Mouse (Mus musculus): ENCODE data around the gene Plb1. TPM values are rescaled to one million over a fixed set of nuclear protein-coding genes. Genes with fewer than 3 reads are reported as not detected.

The Plb1 gene
- polyA plus RNA-seq, 1 experiment from 2014 or later, result 0.91 TPM

DNA sequence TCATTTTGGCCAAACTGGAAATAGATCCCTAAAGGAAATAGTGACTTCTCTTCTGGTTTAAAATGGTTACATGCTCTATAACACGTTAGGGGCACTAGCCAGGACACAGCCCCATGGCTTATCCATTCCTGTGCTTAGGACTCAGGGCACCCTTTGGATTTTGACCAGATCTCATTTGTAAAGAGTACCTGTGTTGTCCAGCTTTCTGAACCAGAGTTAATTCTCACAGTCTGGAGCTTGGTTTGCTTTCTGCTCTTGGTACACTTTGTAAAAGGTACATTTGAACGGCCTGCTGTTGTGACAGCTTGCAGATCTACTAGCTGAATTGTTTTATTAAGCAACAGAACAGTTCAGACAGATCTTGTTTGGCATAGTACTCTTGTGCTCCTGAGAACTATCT lies 25.8 kb upstream of the Plb1 start:
- no peak for ATAC-seq (ENCODE audit: insufficient number of reproducible peaks, low FRiP score)
- WGBS, result 63% methylated on average over 2 of the region's 2 CpGs
- Histone ChIP-seq H3K36me3 (no peaks in the 10 kb centered on the region), H3K9me3 (replicated peaks) (no peaks in the 10 kb centered on the region), H3K4me2 (no peak overlapping the region), H3K27ac (ENCODE audit: poor library complexity, severe bottlenecking) (no peak overlapping the region), H3K27me3 (replicated peaks) (no peaks in the 10 kb centered on the region), H3K9ac (no peak overlapping the region), H3K4me1 (replicated peaks) (no peaks in the 10 kb centered on the region), H3K4me3 (no peak overlapping the region)

DNA sequence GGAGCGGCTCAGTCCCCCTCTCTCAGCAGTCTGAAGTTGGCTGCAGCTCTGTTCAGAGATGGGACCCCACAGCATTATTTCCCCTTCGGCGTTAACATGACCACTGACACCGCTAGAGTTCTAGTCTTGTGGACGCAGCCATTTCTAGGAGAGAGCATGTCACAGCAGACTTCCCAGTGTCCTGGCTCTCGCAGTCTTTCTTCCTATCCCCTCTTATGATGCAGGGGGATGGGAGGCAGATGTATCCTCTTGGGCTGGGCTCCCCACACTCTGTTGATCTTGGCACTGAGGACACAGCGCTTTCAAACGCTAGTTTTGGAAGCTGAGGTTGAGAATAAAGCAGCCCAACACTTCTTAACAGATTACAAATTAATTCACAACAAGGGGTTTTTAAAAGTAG lies 24.0 kb upstream of the Plb1 start:
- H3K4me1 ChIP-seq (replicated peaks), result no peaks in the 10 kb centered on the region
- no peaks in the 10 kb centered on the region for H3K27me3 ChIP-seq (replicated peaks)
- no peaks in the 10 kb centered on the region for H3K36me3 ChIP-seq
- WGBS, result 73% methylated on average over 8 of the region's 8 CpGs
- H3K4me3 ChIP-seq, result no peak overlapping the region
- no peaks in the 10 kb centered on the region for H3K9me3 ChIP-seq (replicated peaks)
- H3K27ac ChIP-seq (ENCODE audit: poor library complexity, severe bottlenecking), result no peak overlapping the region
- no peak overlapping the region for H3K9ac ChIP-seq
- ATAC-seq (ENCODE audit: insufficient number of reproducible peaks, low FRiP score), result no peak
- no peak overlapping the region for H3K4me2 ChIP-seq

DNA sequence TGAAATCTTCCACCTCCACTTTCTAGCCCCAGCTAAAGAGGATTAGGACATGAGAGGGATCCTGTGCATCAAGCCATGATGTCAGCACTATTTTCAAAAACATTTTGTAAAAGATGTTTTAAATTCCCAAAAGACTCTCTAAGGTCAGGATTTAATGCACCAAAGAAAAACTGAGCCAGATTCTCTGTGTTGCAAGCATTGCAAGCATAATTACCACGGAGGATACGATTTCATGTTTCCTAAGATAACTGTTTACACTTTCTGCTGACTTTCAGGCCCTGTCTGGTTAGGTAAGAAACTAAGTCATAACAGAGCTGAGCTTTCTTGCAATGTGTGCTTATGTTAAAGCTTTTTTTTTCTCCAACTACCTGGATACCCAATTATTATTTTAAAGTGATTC lies 21.5 kb upstream of the Plb1 start:
- no peak for ATAC-seq (ENCODE audit: insufficient number of reproducible peaks, low FRiP score)
- Histone ChIP-seq H3K4me3 (no peak overlapping the region), H3K27ac (ENCODE audit: poor library complexity, severe bottlenecking) (no peak overlapping the region), H3K9ac (no peak overlapping the region), H3K27me3 (replicated peaks) (no peaks in the 10 kb centered on the region), H3K4me1 (replicated peaks) (peaks cover under 1% of the 10 kb centered on the region), H3K36me3 (no peaks in the 10 kb centered on the region), H3K4me2 (no peak overlapping the region), H3K9me3 (replicated peaks) (no peaks in the 10 kb centered on the region)
- WGBS, result 69% methylated on average over 2 of the region's 2 CpGs

DNA sequence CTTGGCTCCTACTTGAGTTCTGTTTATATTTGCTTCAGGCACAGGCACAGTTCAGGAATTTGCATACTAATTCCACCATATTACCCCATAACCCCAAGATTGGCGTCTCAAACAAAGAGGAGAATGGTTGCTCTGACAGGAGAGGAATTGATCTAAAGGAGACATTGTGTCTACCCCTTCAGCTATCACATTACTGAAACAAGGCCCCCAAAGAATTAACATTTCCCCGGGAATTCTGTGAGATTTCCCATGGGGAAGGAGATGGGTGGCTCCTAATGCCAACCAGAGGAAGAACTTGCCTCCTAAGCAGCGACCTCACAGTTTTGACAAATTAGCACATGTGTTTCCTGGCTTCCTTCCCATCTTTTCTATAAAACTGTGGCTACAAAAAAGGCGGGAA lies 18.8 kb upstream of the Plb1 start:
- Histone ChIP-seq H3K4me2 (no peak overlapping the region), H3K9me3 (replicated peaks) (no peaks in the 10 kb centered on the region), H3K27ac (ENCODE audit: poor library complexity, severe bottlenecking) (no peak overlapping the region), H3K27me3 (replicated peaks) (0 out of 2 replicates have a peak, but pooled peaks cover 4% of the 10 kb centered on the region), H3K36me3 (no peaks in the 10 kb centered on the region), H3K4me1 (replicated peaks) (peaks cover 11% of the 10 kb centered on the region), H3K9ac (no peak overlapping the region), H3K4me3 (no peak overlapping the region)
- WGBS, result 60% methylated on average over 4 of the region's 4 CpGs
- no peak for ATAC-seq (ENCODE audit: insufficient number of reproducible peaks, low FRiP score)

DNA sequence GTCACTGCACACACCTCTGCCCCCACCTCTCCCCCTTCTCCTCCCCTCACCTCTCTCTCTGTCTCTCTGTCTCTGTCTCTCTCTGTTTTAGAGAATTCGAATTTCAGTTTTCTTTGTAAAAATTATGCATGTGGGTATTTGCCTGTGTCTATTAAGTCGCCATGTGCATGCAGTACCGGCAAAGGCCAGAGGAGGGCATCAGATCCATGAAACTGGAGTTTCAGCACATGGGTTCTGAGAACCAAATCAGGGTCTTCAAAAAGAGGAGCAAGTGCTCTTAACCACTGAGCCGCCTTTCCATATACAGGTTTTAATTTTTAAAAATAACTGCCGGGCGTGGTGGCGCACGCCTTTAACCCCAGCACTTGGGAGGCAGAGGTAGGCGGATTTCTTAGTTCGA lies 17.0 kb upstream of the Plb1 start:
- H3K9me3 ChIP-seq (replicated peaks), result no peaks in the 10 kb centered on the region
- H3K4me1 ChIP-seq (replicated peaks), result peaks cover 11% of the 10 kb centered on the region
- H3K4me3 ChIP-seq, result no peak overlapping the region
- no peak overlapping the region for H3K4me2 ChIP-seq
- no peak for ATAC-seq (ENCODE audit: insufficient number of reproducible peaks, low FRiP score)
- H3K27me3 ChIP-seq (replicated peaks), result 0 out of 2 replicates have a peak, but pooled peaks cover 4% of the 10 kb centered on the region
- H3K9ac ChIP-seq, result no peak overlapping the region
- no peak overlapping the region for H3K27ac ChIP-seq (ENCODE audit: poor library complexity, severe bottlenecking)
- no peaks in the 10 kb centered on the region for H3K36me3 ChIP-seq
- WGBS, result 74% methylated on average over 10 of the region's 10 CpGs

DNA sequence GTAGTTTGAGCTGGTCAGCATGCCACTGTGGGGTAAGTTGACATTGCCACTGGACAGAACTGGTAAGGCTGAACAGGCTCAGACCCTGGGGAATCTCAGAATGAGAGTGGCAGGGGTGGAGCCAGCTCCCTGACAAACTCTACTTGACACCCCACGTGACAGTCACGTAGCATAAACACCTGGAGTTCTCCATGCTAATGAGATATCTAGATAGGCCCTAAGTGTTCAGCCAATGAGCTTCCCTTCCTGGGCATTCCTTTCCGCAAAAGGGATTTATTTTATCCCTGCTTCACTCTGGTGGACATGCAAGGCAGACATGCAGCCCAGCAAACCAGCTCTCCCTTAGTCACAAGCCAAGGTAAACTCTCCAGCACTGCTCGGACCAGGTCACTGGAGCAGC lies 16.0 kb upstream of the Plb1 start:
- ATAC-seq (ENCODE audit: insufficient number of reproducible peaks, low FRiP score), result no peak
- Histone ChIP-seq H3K9ac (no peak overlapping the region), H3K4me1 (replicated peaks) (peaks cover 11% of the 10 kb centered on the region), H3K9me3 (replicated peaks) (no peaks in the 10 kb centered on the region), H3K27ac (ENCODE audit: poor library complexity, severe bottlenecking) (no peak overlapping the region), H3K27me3 (replicated peaks) (0 out of 2 replicates have a peak, but pooled peaks cover 4% of the 10 kb centered on the region), H3K4me2 (no peak overlapping the region), H3K36me3 (no peaks in the 10 kb centered on the region), H3K4me3 (no peak overlapping the region)
- WGBS, result 31% methylated on average over 4 of the region's 4 CpGs

DNA sequence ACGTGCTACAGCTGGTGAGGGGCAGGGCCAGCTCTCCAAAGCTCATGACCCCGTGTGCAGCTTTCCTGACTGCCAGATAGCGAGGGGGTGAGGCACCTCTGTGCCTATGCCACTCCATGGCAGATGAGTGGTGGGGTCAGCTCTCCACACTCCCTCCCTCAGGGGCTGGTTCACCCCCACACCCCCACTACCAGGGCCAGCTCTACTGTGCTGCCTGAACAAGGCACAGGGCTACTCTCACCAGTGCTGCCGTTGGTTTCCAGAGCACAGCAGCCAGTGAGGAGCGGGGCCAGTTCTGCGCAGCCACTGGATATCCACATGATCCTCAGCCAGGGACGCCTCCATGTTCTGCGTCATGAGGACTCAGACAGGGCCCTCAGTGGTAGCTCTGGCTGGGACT lies 15.0 kb upstream of the Plb1 start:
- H3K9ac ChIP-seq, result no peak overlapping the region
- H3K4me2 ChIP-seq, result no peak overlapping the region
- no peak overlapping the region for H3K27ac ChIP-seq (ENCODE audit: poor library complexity, severe bottlenecking)
- no peaks in the 10 kb centered on the region for H3K9me3 ChIP-seq (replicated peaks)
- 77% methylated on average over 8 of the region's 8 CpGs for WGBS
- H3K36me3 ChIP-seq, result no peaks in the 10 kb centered on the region
- 0 out of 2 replicates have a peak, but pooled peaks have one; percentile 25 for ATAC-seq (ENCODE audit: insufficient number of reproducible peaks, low FRiP score)
- no peak overlapping the region for H3K4me3 ChIP-seq
- H3K4me1 ChIP-seq (replicated peaks), result peaks cover 11% of the 10 kb centered on the region
- 0 out of 2 replicates have a peak, but pooled peaks cover 4% of the 10 kb centered on the region for H3K27me3 ChIP-seq (replicated peaks)

DNA sequence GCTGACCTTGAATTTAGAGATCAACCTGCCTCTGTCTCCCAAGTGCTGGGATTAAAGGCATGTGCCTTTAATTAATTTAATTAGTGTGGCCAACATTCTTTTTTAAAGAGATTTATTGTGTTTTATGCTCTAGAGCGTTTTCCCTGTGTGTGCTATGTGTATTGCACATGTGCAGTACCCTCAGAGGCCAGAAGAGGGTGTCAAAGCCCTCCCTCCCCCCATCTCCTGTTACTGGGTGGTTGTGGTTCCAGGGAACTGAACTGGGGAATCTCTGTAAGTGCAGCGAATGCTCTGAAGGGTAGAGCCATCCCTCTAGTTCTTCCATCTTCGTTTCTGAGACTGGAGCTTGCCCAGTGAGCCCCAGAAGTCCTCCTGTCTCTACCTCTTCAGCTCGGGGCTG lies 2.1 kb upstream of the Plb1 start:
- 43% methylated on average over 4 of the region's 4 CpGs for WGBS

DNA sequence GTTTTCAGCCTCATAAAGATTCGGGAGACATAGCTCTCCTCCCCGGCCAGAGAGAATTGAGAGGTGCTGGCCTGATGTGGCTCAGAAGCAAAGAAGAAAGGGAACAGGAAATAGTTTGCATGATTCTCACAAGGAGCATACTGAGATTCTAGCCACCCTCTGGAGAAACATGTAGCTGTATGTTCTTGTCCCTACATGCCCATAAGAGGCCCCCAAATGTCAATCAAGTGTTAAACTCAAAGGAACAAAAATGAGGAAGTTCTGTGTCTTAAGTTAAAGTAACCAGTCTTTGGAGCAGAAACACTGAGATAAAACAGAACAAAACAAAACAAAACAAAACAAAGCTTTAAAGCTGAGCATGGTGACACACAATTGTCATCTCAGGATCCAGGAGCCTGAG lies 6.8 kb downstream of the Plb1 start:
- Histone ChIP-seq H3K36me3 (no peaks in the 10 kb centered on the region), H3K9me3 (replicated peaks) (no peaks in the 10 kb centered on the region), H3K4me3 (no peak overlapping the region), H3K4me1 (replicated peaks) (no peaks in the 10 kb centered on the region), H3K4me2 (no peak overlapping the region), H3K27ac (ENCODE audit: poor library complexity, severe bottlenecking) (no peak overlapping the region), H3K9ac (no peak overlapping the region), H3K27me3 (replicated peaks) (no peaks in the 10 kb centered on the region)
- ATAC-seq (ENCODE audit: insufficient number of reproducible peaks, low FRiP score), result no peak
- 72% methylated on average over 2 of the region's 2 CpGs for WGBS

More for the DNA sequence above, 2.1 kb upstream of the Plb1 start:
- no peaks in the 10 kb centered on the region for H3K9me3 ChIP-seq (replicated peaks)
- no peaks in the 10 kb centered on the region for H3K4me1 ChIP-seq (replicated peaks)
- no peaks in the 10 kb centered on the region for H3K36me3 ChIP-seq
- H3K27me3 ChIP-seq (replicated peaks), result no peaks in the 10 kb centered on the region
- H3K4me3 ChIP-seq, result no peak overlapping the region
- H3K27ac ChIP-seq (ENCODE audit: poor library complexity, severe bottlenecking), result no peak overlapping the region
- no peak overlapping the region for H3K9ac ChIP-seq
- no peak overlapping the region for H3K4me2 ChIP-seq
- no peak for ATAC-seq (ENCODE audit: insufficient number of reproducible peaks, low FRiP score)

DNA sequence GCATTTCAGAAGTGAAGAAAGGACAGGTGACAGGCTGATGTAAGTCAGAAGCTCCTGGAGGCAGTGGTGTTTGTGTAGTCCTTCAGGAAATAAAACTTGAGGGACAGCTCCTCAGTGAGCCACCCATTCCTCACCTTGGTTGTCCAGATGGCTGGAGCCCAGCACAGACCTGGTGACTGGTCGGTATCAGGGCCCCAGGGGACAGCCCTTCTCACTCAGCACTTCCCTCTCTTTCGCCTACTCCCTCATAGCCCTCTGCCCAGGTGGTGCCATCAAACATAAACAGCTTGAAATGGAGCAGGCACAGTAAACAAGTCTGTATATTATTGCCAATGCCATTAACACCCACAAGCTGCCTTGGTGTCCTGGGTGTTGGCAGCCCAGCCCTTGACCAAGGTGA lies 8.2 kb downstream of the Plb1 start:
- H3K36me3 ChIP-seq, result no peaks in the 10 kb centered on the region
- H3K9me3 ChIP-seq (replicated peaks), result no peaks in the 10 kb centered on the region
- H3K27ac ChIP-seq (ENCODE audit: poor library complexity, severe bottlenecking), result no peak overlapping the region
- H3K4me1 ChIP-seq (replicated peaks), result no peaks in the 10 kb centered on the region
- WGBS, result 44% methylated on average over 2 of the region's 2 CpGs
- no peak overlapping the region for H3K4me2 ChIP-seq
- H3K4me3 ChIP-seq, result no peak overlapping the region
- H3K9ac ChIP-seq, result no peak overlapping the region
- ATAC-seq (ENCODE audit: insufficient number of reproducible peaks, low FRiP score), result no peak
- H3K27me3 ChIP-seq (replicated peaks), result no peaks in the 10 kb centered on the region

DNA sequence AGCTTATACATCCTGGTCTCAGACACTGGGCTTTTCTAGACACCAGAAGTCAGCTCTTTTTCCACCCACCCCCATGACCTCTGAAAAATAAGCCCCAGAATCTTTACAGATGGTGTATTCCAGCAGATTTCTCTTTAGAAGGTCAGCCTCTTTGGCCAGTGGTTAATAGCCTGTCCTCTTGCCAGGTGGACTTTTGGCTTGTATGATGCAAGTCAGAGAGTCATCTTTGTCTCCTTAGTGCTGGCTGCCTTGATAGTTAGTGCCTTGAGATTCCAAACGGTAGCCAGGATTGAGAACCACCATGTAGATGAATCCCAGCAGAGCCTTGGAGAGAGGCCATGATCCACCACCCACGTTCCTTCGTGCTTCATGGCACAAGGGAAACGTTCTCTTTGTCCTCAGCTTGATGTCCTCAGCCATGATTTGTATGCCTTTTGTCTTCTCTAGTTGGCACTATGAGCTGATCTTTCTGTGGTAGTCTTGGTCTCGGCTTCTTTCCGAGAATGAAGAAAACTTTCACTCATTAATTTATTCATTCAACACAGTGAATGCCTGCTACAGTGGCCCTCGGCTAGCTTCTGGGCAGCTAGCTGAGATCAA lies 10.9 kb downstream of the Plb1 start:
- H3K4me2 ChIP-seq, result no peak overlapping the region
- no peaks in the 10 kb centered on the region for H3K27me3 ChIP-seq (replicated peaks)
- no peak overlapping the region for H3K9ac ChIP-seq
- H3K4me3 ChIP-seq, result no peak overlapping the region
- ATAC-seq (ENCODE audit: insufficient number of reproducible peaks, low FRiP score), result no peak
- no peak overlapping the region for H3K27ac ChIP-seq (ENCODE audit: poor library complexity, severe bottlenecking)
- H3K9me3 ChIP-seq (replicated peaks), result no peaks in the 10 kb centered on the region
- H3K4me1 ChIP-seq (replicated peaks), result no peaks in the 10 kb centered on the region
- no peaks in the 10 kb centered on the region for H3K36me3 ChIP-seq
- 83% methylated on average over 7 of the region's 7 CpGs for WGBS

DNA sequence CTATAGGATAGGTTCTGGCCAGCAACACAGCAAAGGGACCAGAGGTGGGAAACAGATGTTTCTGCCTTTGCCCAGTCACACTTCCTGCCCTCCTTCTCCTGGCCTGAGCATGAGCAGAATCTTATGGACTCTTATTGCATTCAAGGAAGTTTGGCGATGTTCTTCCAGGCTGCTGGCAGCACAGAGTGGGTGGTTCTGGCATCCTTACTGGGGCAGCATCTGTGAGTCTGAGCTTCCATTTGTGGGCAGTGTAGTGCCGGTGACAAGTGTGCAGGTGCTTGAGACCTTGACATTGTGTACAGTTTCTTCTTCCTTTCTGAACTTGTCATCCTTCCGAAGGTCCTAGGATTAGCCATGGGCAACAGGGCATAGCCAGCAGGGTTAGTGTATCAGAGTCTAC lies 12.9 kb downstream of the Plb1 start:
- 81% methylated on average over 3 of the region's 3 CpGs for WGBS
- ATAC-seq (ENCODE audit: insufficient number of reproducible peaks, low FRiP score), result no peak
- H3K9ac ChIP-seq, result no peak overlapping the region

More for the DNA sequence above, 12.9 kb downstream of the Plb1 start:
- H3K4me1 ChIP-seq (replicated peaks), result no peaks in the 10 kb centered on the region
- no peak overlapping the region for H3K4me3 ChIP-seq
- no peaks in the 10 kb centered on the region for H3K27me3 ChIP-seq (replicated peaks)
- no peak overlapping the region for H3K4me2 ChIP-seq
- no peaks in the 10 kb centered on the region for H3K9me3 ChIP-seq (replicated peaks)
- no peaks in the 10 kb centered on the region for H3K36me3 ChIP-seq
- no peak overlapping the region for H3K27ac ChIP-seq (ENCODE audit: poor library complexity, severe bottlenecking)
